Mouse (Mus musculus) bone marrow macrophage, adult 2 months (primary cell): ENCODE data around the gene Robo4. TPM values are rescaled to one million over a fixed set of nuclear protein-coding genes. Genes with fewer than 3 reads are reported as not detected.

Experiments
- H3K27ac ChIP-seq: 2 replicates; pipeline ENCODE4 v1.5.1; 2012; ENCODE audit warnings: low read depth, low read length; ENCODE audit not compliant: insufficient read depth
- H3K4me1 ChIP-seq: 2 replicates; pipeline ENCODE4 v1.6.1; 2012; ENCODE audit warnings: low read length; ENCODE audit not compliant: control insufficient read depth, insufficient read depth
- H3K4me3 ChIP-seq: 2 replicates; pipeline ENCODE4 v1.5.1; 2012; ENCODE audit warnings: mild to moderate bottlenecking, low read length, moderate library complexity; ENCODE audit not compliant: insufficient read depth
- CTCF ChIP-seq: IDR thresholded peaks from 2 replicates; pipeline ENCODE4 v1.5.1; 2012; ENCODE audit warnings: low read depth, mild to moderate bottlenecking, low read length, moderate library complexity
- POLR2A ChIP-seq: IDR thresholded peaks from 2 replicates; pipeline ENCODE4 v1.6.1; 2012; ENCODE audit warnings: mild to moderate bottlenecking, low read depth, low read length, borderline replicate concordance
- polyA plus RNA-seq: library from polyadenylated mRNA; stranded (reverse); fragments of >200 nt; gene quantifications from 2 replicates; pipeline ENCODE4 v1.2.4, GENCODE M21; 2012; ENCODE audit not compliant: missing spikeins, insufficient read depth, insufficient read length

The Robo4 gene
- polyA plus RNA-seq, 1 experiment, result 0.12 TPM

DNA sequence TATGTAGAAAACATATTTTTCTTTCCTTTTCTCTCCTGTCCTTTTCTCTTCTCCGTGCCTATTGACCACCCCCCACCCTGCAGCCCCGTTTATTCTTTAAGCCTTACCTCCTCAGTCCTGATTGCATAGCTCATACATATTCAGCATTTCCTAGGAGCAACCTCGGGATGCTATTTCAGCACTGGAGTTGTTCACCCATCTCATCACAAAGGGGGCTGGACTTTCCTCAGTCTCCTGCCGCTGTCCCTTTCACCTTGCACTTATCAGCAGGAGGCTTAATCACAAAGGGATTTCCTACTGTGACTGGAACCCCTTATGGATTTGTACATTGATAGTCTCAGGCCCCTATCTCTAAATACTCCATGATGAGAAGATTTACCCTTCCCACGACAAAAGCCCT is 50.7 kb downstream of the Robo4 start:
- no peaks in the 10 kb centered on the region for H3K4me1 ChIP-seq
- H3K4me3 ChIP-seq, result no peak overlapping the region
- no peak overlapping the region for H3K27ac ChIP-seq
- TF ChIP-seq CTCF, result no peak
- TF ChIP-seq POLR2A, result no peak

DNA sequence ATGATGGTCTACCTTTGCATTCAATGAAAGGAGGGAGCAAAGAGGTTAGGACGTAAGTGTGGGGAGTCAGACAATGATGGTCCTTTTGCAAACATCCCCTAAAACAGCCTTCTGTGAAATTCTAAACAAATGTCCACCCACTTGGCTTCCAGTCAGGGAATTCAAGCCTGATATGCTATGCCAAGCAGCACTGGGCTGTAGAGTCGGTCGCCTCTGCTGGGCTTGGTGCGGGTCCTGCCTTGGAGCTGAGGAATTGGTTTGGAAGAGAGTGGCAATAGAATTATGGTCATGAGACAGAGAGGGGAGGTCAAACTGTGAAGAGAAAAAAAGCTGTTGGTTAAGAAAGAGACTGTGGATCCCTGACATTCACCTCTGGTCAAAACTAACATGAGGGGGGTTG is 51.6 kb downstream of the Robo4 start:
- no peak for TF ChIP-seq POLR2A
- no peak for TF ChIP-seq CTCF
- H3K27ac ChIP-seq, result no peak overlapping the region
- H3K4me3 ChIP-seq, result no peak overlapping the region
- no peaks in the 10 kb centered on the region for H3K4me1 ChIP-seq

DNA sequence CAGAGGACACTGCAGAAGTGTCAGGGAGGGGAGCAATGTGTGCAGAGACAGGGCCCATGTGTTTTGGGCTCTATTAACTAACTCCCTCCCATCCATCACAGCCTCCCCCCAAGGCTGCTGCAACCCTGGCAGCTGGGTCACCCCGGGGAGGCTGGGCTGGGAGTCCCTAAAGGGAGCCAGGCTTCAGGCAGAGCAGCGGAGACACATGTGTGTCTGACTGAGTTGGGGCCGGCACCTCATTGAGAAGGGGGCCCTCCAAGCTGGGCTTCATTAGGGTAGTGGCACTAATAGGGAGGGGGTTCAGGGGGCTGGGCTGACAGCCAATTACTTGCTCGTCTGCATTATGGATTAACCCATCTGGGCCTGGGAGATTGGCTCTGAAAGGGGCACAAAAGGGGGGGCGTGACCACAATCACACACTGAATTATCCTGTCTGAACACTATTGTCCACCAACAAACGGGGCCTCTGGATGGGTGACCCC is 52.4 kb downstream of the Robo4 start:
- TF ChIP-seq CTCF, result no peak
- no peak for TF ChIP-seq POLR2A
- Histone ChIP-seq H3K4me3 (no peak overlapping the region), H3K27ac (no peak overlapping the region), H3K4me1 (no peaks in the 10 kb centered on the region)

DNA sequence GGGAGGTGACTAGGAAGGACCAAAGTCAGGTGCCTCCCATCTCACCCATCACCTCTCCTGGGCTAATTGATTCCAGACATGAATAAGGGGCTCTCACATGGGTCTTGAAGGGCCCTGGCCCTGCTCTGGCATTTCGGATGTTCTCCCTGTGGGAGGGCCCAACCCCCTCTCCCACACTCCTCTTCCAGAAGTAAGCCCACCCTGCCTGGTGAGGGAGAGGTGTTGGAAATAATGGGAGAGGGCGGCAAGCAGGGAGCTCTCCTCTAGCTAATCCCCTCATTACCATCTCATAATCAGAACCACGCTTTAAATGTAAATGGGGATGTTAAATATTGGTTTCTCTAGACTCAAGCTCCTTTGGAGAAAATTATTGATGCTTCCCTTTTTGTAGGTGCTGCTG is 53.3 kb downstream of the Robo4 start:
- TF ChIP-seq CTCF (no peak), POLR2A (no peak)
- Histone ChIP-seq H3K4me3 (no peak overlapping the region), H3K4me1 (no peaks in the 10 kb centered on the region), H3K27ac (no peak overlapping the region)

DNA sequence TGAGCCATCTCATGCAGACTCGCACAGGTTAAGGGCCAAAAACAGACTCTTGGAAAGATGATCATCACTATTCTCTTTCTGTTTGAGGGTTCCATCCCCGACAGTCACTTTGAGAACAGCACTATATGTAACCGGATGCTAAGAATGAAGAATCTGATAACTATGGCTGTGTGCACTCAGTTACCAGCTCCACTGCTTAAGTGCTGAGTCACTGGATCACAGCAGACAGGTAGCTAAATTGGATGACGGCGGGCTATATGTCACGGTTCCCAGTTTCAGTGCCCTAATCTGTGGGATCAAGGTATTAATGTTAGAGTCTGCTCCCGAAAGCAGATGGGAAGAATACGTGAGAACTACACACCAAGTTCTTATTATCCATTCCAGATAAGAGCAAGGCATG is 54.2 kb downstream of the Robo4 start:
- TF ChIP-seq POLR2A (no peak), CTCF (no peak)
- H3K27ac ChIP-seq, result no peak overlapping the region
- H3K4me3 ChIP-seq, result no peak overlapping the region
- H3K4me1 ChIP-seq, result no peaks in the 10 kb centered on the region

DNA sequence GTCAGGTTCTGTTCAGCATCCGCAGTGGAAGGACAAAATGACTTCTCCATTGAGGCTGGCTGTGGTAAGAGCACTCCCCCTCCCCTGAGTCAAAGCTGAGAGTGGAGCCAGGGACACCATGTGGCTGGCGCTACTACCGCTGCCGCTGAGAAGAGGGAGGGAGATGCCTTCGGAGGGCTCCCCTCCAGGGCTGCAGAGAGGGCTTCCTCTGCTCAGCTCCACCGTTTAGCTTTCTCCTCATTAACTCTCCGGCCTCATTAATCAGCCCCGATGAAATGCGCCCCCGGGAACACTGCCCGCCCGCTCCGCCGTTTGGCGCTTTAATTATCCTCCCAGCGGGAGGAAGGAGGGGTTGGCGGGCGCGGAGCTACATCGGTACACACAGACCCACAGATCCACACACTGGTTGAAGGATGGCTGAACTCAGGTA is 54.8 kb downstream of the Robo4 start:
- H3K4me1 ChIP-seq, result no peaks in the 10 kb centered on the region
- no peak overlapping the region for H3K4me3 ChIP-seq
- TF ChIP-seq POLR2A (no peak), CTCF (no peak)
- H3K27ac ChIP-seq, result no peak overlapping the region

GRCm38 (mm10) chr9:37457151-37457550 is 55.5 kb downstream of the Robo4 start:
- Histone ChIP-seq H3K4me1 (no peaks in the 10 kb centered on the region), H3K4me3 (no peak overlapping the region), H3K27ac (no peak overlapping the region)
- TF ChIP-seq CTCF (no peak), POLR2A (no peak)

DNA sequence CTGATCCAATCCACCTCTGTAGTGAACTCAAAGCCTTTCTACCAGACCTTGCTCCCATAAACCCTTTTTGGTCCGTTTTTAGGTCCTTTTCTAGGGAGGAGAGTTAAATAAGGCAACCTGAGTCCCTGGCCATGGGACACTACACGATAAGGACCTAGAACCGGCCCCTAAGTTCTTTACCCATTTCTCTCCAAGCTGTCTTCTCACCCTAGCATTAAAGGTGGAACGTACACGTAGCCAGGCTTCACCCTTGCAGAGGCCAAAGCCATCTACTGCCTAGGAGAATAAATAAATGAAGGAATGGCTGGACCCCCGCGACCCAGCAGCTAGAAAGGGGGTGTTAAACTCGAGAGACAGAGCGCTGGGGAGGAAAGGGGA is 58.0 kb downstream of the Robo4 start:
- no peaks in the 10 kb centered on the region for H3K4me1 ChIP-seq
- H3K27ac ChIP-seq, result no peak overlapping the region
- H3K4me3 ChIP-seq, result peak overlapping the region; percentile 41; the same call in 1 of the 2 replicates
- no peak for TF ChIP-seq POLR2A

DNA sequence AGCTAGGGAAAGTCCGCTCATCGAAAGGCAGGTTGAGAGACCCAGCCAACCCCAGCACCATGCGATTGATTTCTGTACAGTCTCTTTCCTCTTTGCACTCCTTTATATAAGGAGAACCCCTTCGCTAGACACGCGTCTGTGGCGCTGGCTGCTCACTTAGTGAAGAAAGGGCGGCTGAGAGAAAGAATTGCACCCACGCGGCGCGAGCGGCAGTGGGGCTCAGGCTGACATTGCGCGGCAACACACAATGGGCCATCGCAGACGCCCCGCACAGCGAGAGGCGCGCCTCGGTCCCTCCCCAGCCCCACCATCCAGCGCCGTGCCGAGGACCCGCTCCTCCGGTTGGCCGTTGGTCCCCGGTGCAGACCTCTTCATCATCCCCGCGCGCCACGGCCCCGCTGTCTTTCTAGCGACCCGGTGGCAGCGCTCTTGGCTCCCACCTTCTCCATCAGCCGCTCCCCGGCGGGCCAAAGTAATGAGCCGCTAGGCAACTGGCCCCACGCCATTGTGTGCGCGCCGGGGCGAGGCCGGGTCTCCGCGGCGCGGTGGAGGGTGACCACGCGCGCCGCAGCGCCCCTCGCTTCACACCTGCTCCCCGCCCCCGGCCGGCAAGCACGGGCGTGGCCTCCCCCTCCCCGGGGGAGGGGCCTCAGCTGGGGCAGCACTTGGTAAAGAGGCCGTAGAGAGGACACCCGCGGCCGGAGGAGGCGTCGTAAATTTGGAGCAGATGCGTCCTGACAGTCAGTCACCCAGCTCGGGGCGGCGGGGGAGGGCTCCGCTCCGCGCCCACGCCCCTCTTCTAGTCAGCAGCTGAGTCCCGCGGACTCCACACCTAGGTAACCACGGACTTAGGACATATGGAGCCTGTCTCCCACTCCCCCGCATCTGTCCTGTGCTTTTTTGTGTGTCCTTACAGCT is 58.6 kb downstream of the Robo4 start:
- no peak overlapping the region for H3K27ac ChIP-seq
- H3K4me1 ChIP-seq, result no peaks in the 10 kb centered on the region
- TF ChIP-seq CTCF (no peak), POLR2A (no peak)
- peak overlapping the region; percentile 41 for H3K4me3 ChIP-seq

DNA sequence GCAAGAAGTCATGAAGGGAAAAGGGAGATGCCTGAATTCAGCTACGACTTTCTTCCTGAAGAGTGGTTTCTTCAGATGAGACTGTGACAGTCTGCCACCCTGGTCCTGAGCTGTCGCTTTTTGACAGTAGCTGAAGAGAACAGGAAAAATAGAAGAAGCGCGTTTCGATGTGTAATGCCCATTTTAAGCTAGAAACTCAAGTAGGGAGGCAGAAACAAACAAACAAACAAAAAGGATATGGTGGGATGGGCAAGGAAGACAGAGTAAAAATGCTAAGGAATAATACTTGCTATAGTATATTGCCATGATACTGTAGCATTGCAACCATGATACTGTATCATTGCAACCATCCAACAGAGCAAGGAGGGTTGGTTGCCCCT is 59.3 kb downstream of the Robo4 start:
- Histone ChIP-seq H3K4me1 (no peaks in the 10 kb centered on the region), H3K27ac (no peak overlapping the region), H3K4me3 (peak overlapping the region; percentile 41; the same call in 1 of the 2 replicates)
- TF ChIP-seq CTCF (no peak), POLR2A (no peak)
